Mouse (Mus musculus) E14TG2a.4 (cell line): ENCODE results near the gene Hepacam2.

ENCODE experiments used
- H3K27me3 ChIP-seq: 2 replicates; pipeline ENCODE4 v1.6.1; 2014; ENCODE audit warnings: low read length, control low read depth; ENCODE audit not compliant: insufficient read depth
- H3K36me3 ChIP-seq: 2 replicates; pipeline ENCODE4 v1.6.1; 2014; ENCODE audit warnings: low read length, control low read depth; ENCODE audit not compliant: insufficient read depth
- H3K4me1 ChIP-seq: replicated peaks from 2 replicates; pipeline ENCODE4 v1.6.1; 2014; ENCODE audit warnings: low read depth, low read length, control low read depth
- H3K4me3 ChIP-seq: replicated peaks from 2 replicates; pipeline ENCODE4 v1.5.1; 2014; ENCODE audit warnings: mild to moderate bottlenecking, low read length
- H3K9me3 ChIP-seq: 2 replicates; pipeline ENCODE4 v1.6.1; 2014; ENCODE audit warnings: low read length, control low read depth
- CTCF ChIP-seq: conservative IDR thresholded peaks from 2 replicates; pipeline ENCODE4 v1.5.1; 2014; ENCODE audit warnings: low read length
- NANOG ChIP-seq: IDR thresholded peaks from 2 replicates; pipeline ENCODE4 v1.6.1; 2014; ENCODE audit warnings: borderline replicate concordance, low read length, mixed read lengths
- POU5F1 ChIP-seq: IDR thresholded peaks from 2 replicates; pipeline ENCODE4 v1.6.1; 2014; ENCODE audit warnings: low read length, borderline replicate concordance

The Hepacam2 gene

DNA sequence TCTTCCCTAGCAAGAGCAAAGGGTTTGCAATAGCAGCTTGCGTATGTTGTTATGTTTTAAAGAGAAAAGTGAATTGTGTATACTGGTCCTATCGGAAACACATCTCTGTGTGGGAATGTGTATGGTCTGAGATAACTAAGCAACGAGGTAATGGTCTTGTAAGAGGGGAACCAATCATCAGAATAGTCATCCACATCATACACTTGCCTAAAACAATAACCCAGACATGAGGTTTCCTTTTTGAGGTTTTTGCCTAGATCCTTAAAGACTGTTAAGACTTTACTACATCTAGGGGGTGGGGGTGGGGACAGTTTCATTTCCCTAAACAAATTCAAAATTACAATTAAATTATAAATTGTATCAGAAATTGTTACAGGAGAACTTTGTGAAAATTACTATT is 13.0 kb downstream of the Hepacam2 start:
- no peaks in the 10 kb centered on the region for H3K9me3 ChIP-seq
- no peak overlapping the region for H3K4me3 ChIP-seq
- TF ChIP-seq NANOG = no peak
- TF ChIP-seq POU5F1 = no peak
- TF ChIP-seq CTCF = no peak
- no peaks in the 10 kb centered on the region for H3K4me1 ChIP-seq
- H3K36me3 ChIP-seq = no peaks in the 10 kb centered on the region
- H3K27me3 ChIP-seq = no peaks in the 10 kb centered on the region

DNA sequence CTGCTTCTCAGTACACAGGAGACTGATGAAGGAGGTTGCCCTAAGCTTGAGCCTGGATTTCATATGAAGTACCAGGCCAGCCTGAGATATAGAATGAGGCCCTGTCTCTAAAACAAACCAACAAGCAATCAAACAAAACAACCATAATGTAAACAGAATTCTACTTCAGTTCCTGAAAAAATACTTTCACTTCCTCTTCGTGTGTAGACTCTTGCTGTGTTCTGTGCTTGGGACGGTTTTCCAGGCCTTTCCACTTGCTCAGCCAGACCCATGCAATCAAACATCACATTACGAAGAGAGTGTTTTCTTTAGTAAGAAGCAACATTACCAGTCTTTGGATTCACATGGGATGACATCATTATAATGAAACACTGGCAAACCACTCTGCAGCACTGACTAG is 16.4 kb downstream of the Hepacam2 start:
- no peak for TF ChIP-seq CTCF
- no peak for TF ChIP-seq POU5F1
- TF ChIP-seq NANOG = no peak

DNA sequence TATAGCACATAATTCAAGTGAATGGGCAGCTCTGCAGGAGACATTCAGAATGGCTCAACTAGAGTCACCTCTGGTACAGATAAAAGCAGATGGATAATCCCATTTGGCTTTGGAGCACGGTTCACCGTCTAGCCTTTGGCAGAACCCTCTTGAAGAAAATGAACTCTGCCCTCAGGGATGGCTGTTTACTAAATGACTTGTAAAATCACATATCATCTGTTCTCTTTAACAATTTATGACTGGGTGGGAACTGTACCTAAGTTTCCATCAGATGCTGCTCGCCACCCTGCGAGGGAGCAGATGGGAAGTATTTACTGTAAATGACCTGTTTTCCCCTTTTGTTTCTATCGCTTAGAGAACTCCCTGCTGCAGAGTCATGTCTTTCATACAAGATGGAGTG is 18.2 kb downstream of the Hepacam2 start:
- no peaks in the 10 kb centered on the region for H3K27me3 ChIP-seq
- H3K4me1 ChIP-seq = no peaks in the 10 kb centered on the region
- no peak overlapping the region for H3K4me3 ChIP-seq
- H3K9me3 ChIP-seq = no peaks in the 10 kb centered on the region
- no peaks in the 10 kb centered on the region for H3K36me3 ChIP-seq
- TF ChIP-seq CTCF = no peak
- no peak for TF ChIP-seq POU5F1
- no peak for TF ChIP-seq NANOG

More for the DNA sequence above, 16.4 kb downstream of the Hepacam2 start:
- Histone ChIP-seq H3K4me1 (no peaks in the 10 kb centered on the region), H3K9me3 (no peaks in the 10 kb centered on the region), H3K4me3 (no peak overlapping the region), H3K36me3 (no peaks in the 10 kb centered on the region), H3K27me3 (no peaks in the 10 kb centered on the region)

DNA sequence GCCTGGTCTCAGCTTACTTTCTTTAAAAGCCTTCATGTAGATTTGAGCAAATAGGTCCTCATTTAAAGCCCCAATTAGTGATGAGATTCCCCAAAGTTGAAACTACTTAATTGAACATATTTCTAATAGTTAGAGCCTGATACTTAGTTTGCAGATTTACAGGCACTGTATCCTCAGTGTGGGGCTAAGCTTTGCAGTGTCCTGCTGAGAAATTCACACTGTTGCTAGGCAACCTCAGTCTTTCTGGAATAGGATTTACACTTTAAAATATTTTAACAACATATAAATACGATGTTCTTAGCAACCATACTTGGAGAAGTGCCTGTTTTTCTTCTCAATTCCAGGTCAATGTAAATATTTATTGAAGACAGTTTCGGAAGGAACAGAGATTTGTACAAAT is 21.8 kb downstream of the Hepacam2 start:
- H3K4me1 ChIP-seq = no peaks in the 10 kb centered on the region
- H3K36me3 ChIP-seq = no peaks in the 10 kb centered on the region
- no peak overlapping the region for H3K4me3 ChIP-seq
- no peaks in the 10 kb centered on the region for H3K9me3 ChIP-seq
- no peak for TF ChIP-seq NANOG
- TF ChIP-seq CTCF = no peak
- TF ChIP-seq POU5F1 = no peak
- no peaks in the 10 kb centered on the region for H3K27me3 ChIP-seq

DNA sequence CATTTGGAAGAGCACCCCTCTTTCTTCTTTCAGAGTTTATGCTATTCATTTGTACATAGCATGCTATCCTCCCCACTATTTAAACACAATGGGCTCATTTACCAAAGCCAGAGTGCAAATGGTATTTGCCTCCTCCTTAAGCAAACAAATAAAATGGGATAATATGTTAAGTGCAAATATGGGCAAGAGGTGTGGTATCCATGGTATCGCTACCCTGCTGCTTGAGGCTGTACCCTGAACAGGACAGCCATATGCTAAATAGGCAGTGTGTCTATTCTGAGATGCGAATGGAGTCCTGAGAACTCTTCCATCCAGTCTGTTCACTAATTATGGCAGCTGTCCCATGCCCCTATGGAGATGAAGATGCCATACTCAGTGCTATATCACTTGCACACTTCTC is 27.4 kb downstream of the Hepacam2 start:
- H3K36me3 ChIP-seq = no peaks in the 10 kb centered on the region
- TF ChIP-seq NANOG = no peak
- no peak for TF ChIP-seq CTCF
- TF ChIP-seq POU5F1 = no peak
- no peaks in the 10 kb centered on the region for H3K27me3 ChIP-seq
- H3K4me1 ChIP-seq = no peaks in the 10 kb centered on the region
- H3K4me3 ChIP-seq = no peak overlapping the region
- H3K9me3 ChIP-seq = no peaks in the 10 kb centered on the region

DNA sequence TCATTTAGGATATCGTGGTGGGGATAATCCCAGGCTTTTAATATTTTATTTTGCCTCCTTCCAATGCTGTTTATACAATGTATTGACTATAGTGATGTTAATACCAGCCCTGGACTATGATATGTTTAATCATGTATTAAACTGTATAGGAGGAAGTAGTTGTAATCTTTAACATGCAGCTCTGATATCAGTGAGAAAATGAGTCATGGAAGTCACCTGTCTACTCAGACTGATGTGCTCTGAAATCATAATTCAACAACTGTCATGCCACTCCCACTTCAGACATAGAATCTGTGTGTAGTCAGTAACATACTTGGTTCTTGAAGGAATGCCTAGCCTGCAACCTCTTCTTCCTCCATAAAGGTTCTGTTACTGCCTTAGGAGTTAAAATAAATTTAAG is 29.5 kb downstream of the Hepacam2 start:
- Histone ChIP-seq H3K4me3 (no peak overlapping the region), H3K27me3 (no peaks in the 10 kb centered on the region), H3K9me3 (no peaks in the 10 kb centered on the region), H3K36me3 (no peaks in the 10 kb centered on the region), H3K4me1 (no peaks in the 10 kb centered on the region)
- TF ChIP-seq CTCF = no peak
- no peak for TF ChIP-seq POU5F1
- TF ChIP-seq NANOG = no peak

DNA sequence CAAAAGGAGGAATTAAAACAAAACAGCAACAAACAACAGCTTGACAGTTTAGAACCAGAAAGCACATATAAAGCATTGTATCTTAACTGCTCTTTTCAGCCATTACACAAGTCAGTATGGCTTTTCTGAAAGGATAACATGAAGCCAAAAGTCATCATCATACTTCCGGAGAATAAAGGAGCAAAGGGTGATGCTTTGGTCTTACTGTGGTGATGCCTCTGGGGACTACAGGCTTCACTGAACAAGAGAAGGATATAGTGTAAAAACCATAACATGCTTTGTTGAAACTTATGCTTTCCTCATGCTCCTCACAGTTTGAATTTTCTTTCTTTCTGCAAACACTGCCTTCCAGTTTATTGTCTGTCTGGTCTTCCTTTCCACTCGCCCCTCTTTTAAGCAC is 34.5 kb downstream of the Hepacam2 start:
- Histone ChIP-seq H3K27me3 (no peaks in the 10 kb centered on the region), H3K4me3 (no peak overlapping the region), H3K4me1 (no peaks in the 10 kb centered on the region), H3K9me3 (no peaks in the 10 kb centered on the region), H3K36me3 (no peaks in the 10 kb centered on the region)
- TF ChIP-seq POU5F1 (no peak), NANOG (no peak)

DNA sequence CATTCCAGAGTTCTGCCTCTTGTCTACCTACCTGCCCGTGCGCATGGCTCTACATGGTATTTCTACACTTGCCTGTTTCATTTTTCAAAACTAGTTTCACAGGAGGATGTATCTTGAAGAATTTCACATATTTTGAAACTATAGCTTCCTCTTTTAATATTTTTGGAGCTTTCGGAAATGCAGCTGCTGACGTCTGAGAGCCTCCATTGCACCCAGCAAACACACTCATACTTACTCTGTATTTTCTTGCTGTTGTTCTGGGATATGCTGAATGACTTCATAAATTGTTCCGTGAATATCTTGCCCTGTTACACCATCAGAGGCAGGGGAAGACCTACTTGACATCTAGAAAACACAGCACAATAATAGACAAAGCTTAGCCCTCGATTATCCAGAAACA is 35.1 kb downstream of the Hepacam2 start:
- H3K4me3 ChIP-seq = no peak overlapping the region
- H3K9me3 ChIP-seq = no peaks in the 10 kb centered on the region
- H3K27me3 ChIP-seq = no peaks in the 10 kb centered on the region
- no peak for TF ChIP-seq NANOG
- no peak for TF ChIP-seq POU5F1
- TF ChIP-seq CTCF = no peak
- H3K4me1 ChIP-seq = no peaks in the 10 kb centered on the region
- no peaks in the 10 kb centered on the region for H3K36me3 ChIP-seq

DNA sequence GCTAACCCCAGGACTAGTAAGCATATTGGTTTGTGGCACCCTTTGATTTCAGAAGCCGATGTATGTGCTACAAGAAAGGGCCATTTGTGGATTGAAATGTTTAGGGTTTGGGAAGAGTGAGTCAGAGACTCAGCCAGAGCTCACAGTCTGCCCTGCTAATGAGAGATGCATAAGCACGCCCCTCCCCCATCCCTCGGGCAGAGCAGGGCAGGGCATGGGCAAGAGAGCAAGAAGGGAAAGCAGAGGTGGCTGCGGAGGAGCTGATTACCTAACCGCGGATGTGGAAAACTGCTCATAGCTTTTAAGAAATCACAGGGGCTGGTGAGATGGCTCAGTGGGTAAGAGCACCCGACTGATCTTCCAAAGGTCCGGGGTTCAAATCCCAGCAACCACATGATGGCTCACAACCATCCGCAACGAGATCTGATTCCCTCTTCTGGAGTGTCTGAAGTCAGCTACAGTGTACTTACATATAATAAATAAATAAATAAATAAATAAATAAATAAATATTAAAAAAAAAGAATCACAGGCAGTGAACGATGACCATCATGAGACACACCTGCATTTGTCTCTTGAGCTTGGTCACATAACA is 42.1 kb downstream of the Hepacam2 start:
- TF ChIP-seq CTCF (no peak), NANOG (no peak), POU5F1 (no peak)
- H3K4me3 ChIP-seq = no peak overlapping the region

More for the DNA sequence above, 42.1 kb downstream of the Hepacam2 start:
- H3K27me3 ChIP-seq = no peaks in the 10 kb centered on the region
- no peaks in the 10 kb centered on the region for H3K9me3 ChIP-seq
- H3K4me1 ChIP-seq = no peaks in the 10 kb centered on the region
- H3K36me3 ChIP-seq = no peaks in the 10 kb centered on the region
